Mouse (Mus musculus): ENCODE results near the gene Tarbp1. TPM values are rescaled to one million over a fixed set of nuclear protein-coding genes. Genes with fewer than 3 reads are reported as not detected.
"Not testable (repeated sequence)": the region's sequence is repeated elsewhere in the genome, so short reads cannot be mapped to it uniquely, and the experiment has no call there.

Tarbp1 gene
- total RNA-seq, 2 experiments from 2014 or later, result 17.8 to 20.0 TPM

GRCm38 (mm10) chr8:126495461-126495860 is 20.6 kb upstream of the Tarbp1 start:
- peak; percentile 48 for ATAC-seq (replicated peaks; ENCODE audit: low FRiP score, low TSS enrichment, poor library complexity, severe bottlenecking)

- ATAC-seq (replicated peaks; ENCODE audit: low FRiP score, low TSS enrichment, poor library complexity, severe bottlenecking), result no peak
Observed at GRCm38 (mm10) chr8:126494160-126495110, 19.6 kb upstream of the Tarbp1 start.

GRCm38 (mm10) chr8:126482938-126483337 is 8.1 kb upstream of the Tarbp1 start:
- ATAC-seq (replicated peaks; ENCODE audit: low FRiP score, low TSS enrichment, poor library complexity, severe bottlenecking), result peak; percentile 86

- ATAC-seq (replicated peaks; ENCODE audit: low FRiP score, low TSS enrichment, poor library complexity, severe bottlenecking), result no peak
Observed at GRCm38 (mm10) chr8:126482348-126482720, 7.5 kb upstream of the Tarbp1 start.

GRCm38 (mm10) chr8:126481494-126482347 is 6.9 kb upstream of the Tarbp1 start:
- ATAC-seq (replicated peaks; ENCODE audit: low FRiP score, low TSS enrichment, poor library complexity, severe bottlenecking), result peak; percentile 50; the same call in 1 of the 2 replicates

GRCm38 (mm10) chr8:126480366-126480765 is 5.5 kb upstream of the Tarbp1 start:
- ATAC-seq (replicated peaks; ENCODE audit: low FRiP score, low TSS enrichment, poor library complexity, severe bottlenecking), result no peak

- ATAC-seq (replicated peaks; ENCODE audit: low FRiP score, low TSS enrichment, poor library complexity, severe bottlenecking), result no peak
Observed at GRCm38 (mm10) chr8:126478714-126479113, 3.8 kb upstream of the Tarbp1 start.

GRCm38 (mm10) chr8:126476151-126476855 is 1.4 kb upstream of the Tarbp1 start:
- ATAC-seq (replicated peaks; ENCODE audit: low FRiP score, low TSS enrichment, poor library complexity, severe bottlenecking), result peak; percentile 66

GRCm38 (mm10) chr8:126475738-126476137 is 873 bp upstream of the Tarbp1 start:
- ATAC-seq (replicated peaks; ENCODE audit: low FRiP score, low TSS enrichment, poor library complexity, severe bottlenecking), result not testable (repeated sequence)

- peak; percentile 81 for ATAC-seq (replicated peaks; ENCODE audit: low FRiP score, low TSS enrichment, poor library complexity, severe bottlenecking)
Observed at GRCm38 (mm10) chr8:126473802-126474298, 1.0 kb downstream of the Tarbp1 start.

GRCm38 (mm10) chr8:126464071-126464470 is 10.8 kb downstream of the Tarbp1 start:
- no peak for ATAC-seq (replicated peaks; ENCODE audit: low FRiP score, low TSS enrichment, poor library complexity, severe bottlenecking)

GRCm38 (mm10) chr8:126461735-126462134 is 13.1 kb downstream of the Tarbp1 start:
- ATAC-seq (replicated peaks; ENCODE audit: low FRiP score, low TSS enrichment, poor library complexity, severe bottlenecking), result peak; percentile 95

GRCm38 (mm10) chr8:126460274-126460673 is 14.6 kb downstream of the Tarbp1 start:
- ATAC-seq (replicated peaks; ENCODE audit: low FRiP score, low TSS enrichment, poor library complexity, severe bottlenecking), result no peak

GRCm38 (mm10) chr8:126455383-126455782 is 19.5 kb downstream of the Tarbp1 start:
- ATAC-seq (replicated peaks; ENCODE audit: low FRiP score, low TSS enrichment, poor library complexity, severe bottlenecking), result peak; percentile 62

- ATAC-seq (replicated peaks; ENCODE audit: low FRiP score, low TSS enrichment, poor library complexity, severe bottlenecking), result no peak
Observed at GRCm38 (mm10) chr8:126451158-126451557, 23.7 kb downstream of the Tarbp1 start.

GRCm38 (mm10) chr8:126438937-126439336 is 35.9 kb downstream of the Tarbp1 start:
- peak; percentile 45; the same call in 1 of the 2 replicates for ATAC-seq (replicated peaks; ENCODE audit: low FRiP score, low TSS enrichment, poor library complexity, severe bottlenecking)

- ATAC-seq (replicated peaks; ENCODE audit: low FRiP score, low TSS enrichment, poor library complexity, severe bottlenecking), result peak; percentile 31; the same call in 1 of the 2 replicates
Observed at GRCm38 (mm10) chr8:126433827-126434226, 41.0 kb downstream of the Tarbp1 start.

GRCm38 (mm10) chr8:126429635-126430034 is 45.2 kb downstream of the Tarbp1 start:
- no peak for ATAC-seq (replicated peaks; ENCODE audit: low FRiP score, low TSS enrichment, poor library complexity, severe bottlenecking)

GRCm38 (mm10) chr8:126424946-126425345 is 49.9 kb downstream of the Tarbp1 start:
- ATAC-seq (replicated peaks; ENCODE audit: low FRiP score, low TSS enrichment, poor library complexity, severe bottlenecking), result no peak
